Mouse (Mus musculus): ENCODE measurements around the gene Mcam.
"Not testable (repeated sequence)": the region's sequence is repeated elsewhere in the genome, so short reads cannot be mapped to it uniquely, and the experiment has no call there.

The Mcam gene

GRCm38 (mm10) chr9:44109360-44110095 is 24.7 kb upstream of the Mcam start:
- peak; percentile 70 for DNase-seq (ENCODE audit: low read depth, low spot score)

GRCm38 (mm10) chr9:44111909-44112308 is 22.4 kb upstream of the Mcam start:
- DNase-seq (ENCODE audit: low read depth, low spot score) = not testable (repeated sequence)

- peak; percentile 96 for DNase-seq (ENCODE audit: low read depth, low spot score)
These were observed 21.0 kb upstream of the Mcam start, which contains the start of the genes Gm49380 and Rnf26 for GRCm38 (mm10) chr9:44113105-44113789. TSS of gene Gm49380 (minus strand) at chr9:44113500. TSS of gene Rnf26 (minus strand) at chr9:44113517.

- no peak for DNase-seq (ENCODE audit: low read depth, low spot score)
These were observed 19.8 kb upstream of the Mcam start for GRCm38 (mm10) chr9:44114453-44114852.

GRCm38 (mm10) chr9:44115599-44115998 is 18.7 kb upstream of the Mcam start:
- no peak for DNase-seq (ENCODE audit: low read depth, low spot score)

- DNase-seq (ENCODE audit: low read depth, low spot score) = no peak
These were observed 18.1 kb upstream of the Mcam start for GRCm38 (mm10) chr9:44116182-44116581.

- DNase-seq (ENCODE audit: low read depth, low spot score) = no peak
These were observed 15.3 kb upstream of the Mcam start for GRCm38 (mm10) chr9:44119011-44119410.

- DNase-seq (ENCODE audit: low read depth, low spot score) = no peak
These were observed 14.3 kb upstream of the Mcam start for GRCm38 (mm10) chr9:44119948-44120465.

GRCm38 (mm10) chr9:44124317-44124716 is 10.0 kb upstream of the Mcam start:
- DNase-seq (ENCODE audit: low read depth, low spot score) = no peak

GRCm38 (mm10) chr9:44125026-44125425 is 9.2 kb upstream of the Mcam start:
- no peak for DNase-seq (ENCODE audit: low read depth, low spot score)

- peak; percentile 84 for DNase-seq (ENCODE audit: low read depth, low spot score)
These were observed 8.5 kb upstream of the Mcam start for GRCm38 (mm10) chr9:44125546-44126428.

GRCm38 (mm10) chr9:44126746-44127145 is 7.5 kb upstream of the Mcam start:
- DNase-seq (ENCODE audit: low read depth, low spot score) = no peak

GRCm38 (mm10) chr9:44127351-44127801 is 6.9 kb upstream of the Mcam start:
- DNase-seq (ENCODE audit: low read depth, low spot score) = no peak

- no peak for DNase-seq (ENCODE audit: low read depth, low spot score)
These were observed 4.6 kb upstream of the Mcam start for GRCm38 (mm10) chr9:44129633-44130032.

- no peak for DNase-seq (ENCODE audit: low read depth, low spot score)
These were observed 4.2 kb upstream of the Mcam start for GRCm38 (mm10) chr9:44130034-44130433.

- no peak for DNase-seq (ENCODE audit: low read depth, low spot score)
These were observed 3.5 kb upstream of the Mcam start for GRCm38 (mm10) chr9:44130581-44131275.

- DNase-seq (ENCODE audit: low read depth, low spot score) = no peak
These were observed 3.0 kb upstream of the Mcam start for GRCm38 (mm10) chr9:44131276-44131590.

- no peak for DNase-seq (ENCODE audit: low read depth, low spot score)
These were observed 2.1 kb upstream of the Mcam start for GRCm38 (mm10) chr9:44132200-44132599.

- DNase-seq (ENCODE audit: low read depth, low spot score) = no peak
These were observed 982 bp upstream of the Mcam start for GRCm38 (mm10) chr9:44133287-44133686.

GRCm38 (mm10) chr9:44134851-44135730 is 822 bp downstream of the Mcam start:
- DNase-seq (ENCODE audit: low read depth, low spot score) = no peak
